Mouse (Mus musculus): ENCODE results near the gene Gm13278. TPM values are rescaled to one million over a fixed set of nuclear protein-coding genes. Genes with fewer than 3 reads are reported as not detected.

Gm13278 gene
- polyA plus RNA-seq, 1 experiment from 2014 or later, result not detected

Other genes starting within 250 kb of the Gm13278 start
- gene Ifna15, start 233.3 kb upstream of the Gm13278 start, polyA plus RNA-seq (2014; fragmentation: Illumina TruSeq; extraction: RNeasy Lipid Tissue Mini Kit (QIAGEN cat#74804); ENCODE audit: insufficient read depth, low read depth, low replicate concordance), result not detected
- gene Ifna14, start 219.8 kb upstream of the Gm13278 start, polyA plus RNA-seq (2014; fragmentation: Illumina TruSeq; extraction: RNeasy Lipid Tissue Mini Kit (QIAGEN cat#74804); ENCODE audit: insufficient read depth, low read depth, low replicate concordance), result not detected
- gene Ifna9, start 199.2 kb upstream of the Gm13278 start, polyA plus RNA-seq (2014; fragmentation: Illumina TruSeq; extraction: RNeasy Lipid Tissue Mini Kit (QIAGEN cat#74804); ENCODE audit: insufficient read depth, low read depth, low replicate concordance), result not detected
- gene Ifna12, start 188.2 kb upstream of the Gm13278 start, polyA plus RNA-seq (2014; fragmentation: Illumina TruSeq; extraction: RNeasy Lipid Tissue Mini Kit (QIAGEN cat#74804); ENCODE audit: insufficient read depth, low read depth, low replicate concordance), result not detected
- not detected for gene C87499, start 157.1 kb upstream of the Gm13278 start, polyA plus RNA-seq (2014; fragmentation: Illumina TruSeq; extraction: RNeasy Lipid Tissue Mini Kit (QIAGEN cat#74804); ENCODE audit: insufficient read depth, low read depth, low replicate concordance)
- gene Ifna13, start 147.1 kb upstream of the Gm13278 start, polyA plus RNA-seq (2014; fragmentation: Illumina TruSeq; extraction: RNeasy Lipid Tissue Mini Kit (QIAGEN cat#74804); ENCODE audit: insufficient read depth, low read depth, low replicate concordance), result not detected
- gene Ifna16, start 114.6 kb upstream of the Gm13278 start, polyA plus RNA-seq (2014; fragmentation: Illumina TruSeq; extraction: RNeasy Lipid Tissue Mini Kit (QIAGEN cat#74804); ENCODE audit: insufficient read depth, low read depth, low replicate concordance), result not detected
- gene Ifna2, start 107.6 kb upstream of the Gm13278 start, polyA plus RNA-seq (2014; fragmentation: Illumina TruSeq; extraction: RNeasy Lipid Tissue Mini Kit (QIAGEN cat#74804); ENCODE audit: insufficient read depth, low read depth, low replicate concordance), result not detected
- not detected for gene Ifnab, start 100.2 kb upstream of the Gm13278 start, polyA plus RNA-seq (2014; fragmentation: Illumina TruSeq; extraction: RNeasy Lipid Tissue Mini Kit (QIAGEN cat#74804); ENCODE audit: insufficient read depth, low read depth, low replicate concordance)
- not detected for gene Gm26566, start 69.7 kb upstream of the Gm13278 start, polyA plus RNA-seq (2014; fragmentation: Illumina TruSeq; extraction: RNeasy Lipid Tissue Mini Kit (QIAGEN cat#74804); ENCODE audit: insufficient read depth, low read depth, low replicate concordance)
- gene Klhl9, start 69.1 kb upstream of the Gm13278 start, polyA plus RNA-seq (2014; fragmentation: Illumina TruSeq; extraction: RNeasy Lipid Tissue Mini Kit (QIAGEN cat#74804); ENCODE audit: insufficient read depth, low read depth, low replicate concordance), result 30.6 TPM
- gene Gm13271, start 36.7 kb upstream of the Gm13278 start, polyA plus RNA-seq (2014; fragmentation: Illumina TruSeq; extraction: RNeasy Lipid Tissue Mini Kit (QIAGEN cat#74804); ENCODE audit: insufficient read depth, low read depth, low replicate concordance), result not detected
- gene Gm13283, start 31.4 kb upstream of the Gm13278 start, polyA plus RNA-seq (2014; fragmentation: Illumina TruSeq; extraction: RNeasy Lipid Tissue Mini Kit (QIAGEN cat#74804); ENCODE audit: insufficient read depth, low read depth, low replicate concordance), result not detected
- gene Gm13290, start 17.7 kb upstream of the Gm13278 start, polyA plus RNA-seq (2014; fragmentation: Illumina TruSeq; extraction: RNeasy Lipid Tissue Mini Kit (QIAGEN cat#74804); ENCODE audit: insufficient read depth, low read depth, low replicate concordance), result not detected
- gene Gm13289, start 14.6 kb upstream of the Gm13278 start, polyA plus RNA-seq (2014; fragmentation: Illumina TruSeq; extraction: RNeasy Lipid Tissue Mini Kit (QIAGEN cat#74804); ENCODE audit: insufficient read depth, low read depth, low replicate concordance), result not detected
- not detected for gene Gm13272, start 11.7 kb upstream of the Gm13278 start, polyA plus RNA-seq (2014; fragmentation: Illumina TruSeq; extraction: RNeasy Lipid Tissue Mini Kit (QIAGEN cat#74804); ENCODE audit: insufficient read depth, low read depth, low replicate concordance)
- gene Ifnz, start 9.4 kb upstream of the Gm13278 start, polyA plus RNA-seq (2014; fragmentation: Illumina TruSeq; extraction: RNeasy Lipid Tissue Mini Kit (QIAGEN cat#74804); ENCODE audit: insufficient read depth, low read depth, low replicate concordance), result not detected
- gene Gm13276, start 5.8 kb upstream of the Gm13278 start, polyA plus RNA-seq (2014; fragmentation: Illumina TruSeq; extraction: RNeasy Lipid Tissue Mini Kit (QIAGEN cat#74804); ENCODE audit: insufficient read depth, low read depth, low replicate concordance), result not detected
- not detected for gene Gm13277, start 2.9 kb upstream of the Gm13278 start, polyA plus RNA-seq (2014; fragmentation: Illumina TruSeq; extraction: RNeasy Lipid Tissue Mini Kit (QIAGEN cat#74804); ENCODE audit: insufficient read depth, low read depth, low replicate concordance)
- not detected for gene Gm13275, start 2.9 kb downstream of the Gm13278 start, polyA plus RNA-seq (2014; fragmentation: Illumina TruSeq; extraction: RNeasy Lipid Tissue Mini Kit (QIAGEN cat#74804); ENCODE audit: insufficient read depth, low read depth, low replicate concordance)
- gene Gm13279, start 5.8 kb downstream of the Gm13278 start, polyA plus RNA-seq (2014; fragmentation: Illumina TruSeq; extraction: RNeasy Lipid Tissue Mini Kit (QIAGEN cat#74804); ENCODE audit: insufficient read depth, low read depth, low replicate concordance), result not detected
- not detected for gene Gm13285, start 8.1 kb downstream of the Gm13278 start, polyA plus RNA-seq (2014; fragmentation: Illumina TruSeq; extraction: RNeasy Lipid Tissue Mini Kit (QIAGEN cat#74804); ENCODE audit: insufficient read depth, low read depth, low replicate concordance)
- not detected for gene Gm13287, start 11.7 kb downstream of the Gm13278 start, polyA plus RNA-seq (2014; fragmentation: Illumina TruSeq; extraction: RNeasy Lipid Tissue Mini Kit (QIAGEN cat#74804); ENCODE audit: insufficient read depth, low read depth, low replicate concordance)
- not detected for gene Gm13288, start 14.0 kb downstream of the Gm13278 start, polyA plus RNA-seq (2014; fragmentation: Illumina TruSeq; extraction: RNeasy Lipid Tissue Mini Kit (QIAGEN cat#74804); ENCODE audit: insufficient read depth, low read depth, low replicate concordance)
- not detected for gene Ifna7, start 24.7 kb downstream of the Gm13278 start, polyA plus RNA-seq (2014; fragmentation: Illumina TruSeq; extraction: RNeasy Lipid Tissue Mini Kit (QIAGEN cat#74804); ENCODE audit: insufficient read depth, low read depth, low replicate concordance)
- gene Ifna11, start 28.4 kb downstream of the Gm13278 start, polyA plus RNA-seq (2014; fragmentation: Illumina TruSeq; extraction: RNeasy Lipid Tissue Mini Kit (QIAGEN cat#74804); ENCODE audit: insufficient read depth, low read depth, low replicate concordance), result not detected
- gene Ifna6, start 35.9 kb downstream of the Gm13278 start, polyA plus RNA-seq (2014; fragmentation: Illumina TruSeq; extraction: RNeasy Lipid Tissue Mini Kit (QIAGEN cat#74804); ENCODE audit: insufficient read depth, low read depth, low replicate concordance), result not detected
- not detected for gene Ifna5, start 44.0 kb downstream of the Gm13278 start, polyA plus RNA-seq (2014; fragmentation: Illumina TruSeq; extraction: RNeasy Lipid Tissue Mini Kit (QIAGEN cat#74804); ENCODE audit: insufficient read depth, low read depth, low replicate concordance)
- not detected for gene Ifna4, start 50.3 kb downstream of the Gm13278 start, polyA plus RNA-seq (2014; fragmentation: Illumina TruSeq; extraction: RNeasy Lipid Tissue Mini Kit (QIAGEN cat#74804); ENCODE audit: insufficient read depth, low read depth, low replicate concordance)
- gene Ifna1, start 58.5 kb downstream of the Gm13278 start, polyA plus RNA-seq (2014; fragmentation: Illumina TruSeq; extraction: RNeasy Lipid Tissue Mini Kit (QIAGEN cat#74804); ENCODE audit: insufficient read depth, low read depth, low replicate concordance), result not detected
- gene Ifne, start 88.7 kb downstream of the Gm13278 start, polyA plus RNA-seq (2014; fragmentation: Illumina TruSeq; extraction: RNeasy Lipid Tissue Mini Kit (QIAGEN cat#74804); ENCODE audit: insufficient read depth, low read depth, low replicate concordance), result not detected